Mouse (Mus musculus) thymus, adult 2 months (tissue): Measurements from ENCODE around the gene Arl2.

Experiments used
- CTCF ChIP-seq: fragments of 200-500 bp; IDR thresholded peaks from 2 replicates; pipeline ENCODE4 v1.5.1; 2012; ENCODE audit warnings: mild to moderate bottlenecking, control low read depth, low read length, moderate library complexity, borderline replicate concordance; ENCODE audit not compliant: control insufficient read depth, poor library complexity, insufficient read depth; ENCODE audit errors: extremely low read depth
- POLR2A ChIP-seq: fragments of 200-500 bp; IDR thresholded peaks from 2 replicates; pipeline ENCODE4 v1.6.1; 2012; ENCODE audit warnings: mild to moderate bottlenecking, low read length, control low read depth, moderate library complexity; ENCODE audit not compliant: control insufficient read depth, poor library complexity, insufficient read depth; ENCODE audit errors: extremely low read depth

- TF ChIP-seq CTCF (no peak), POLR2A (no peak)
Observed at GRCm38 (mm10) chr19:6140374-6140677, 1.0 kb downstream of the Arl2 start.
